Mouse (Mus musculus) adrenal gland, adult 2 months (tissue): ENCODE measurements at regions not wholly inside any gene's neighbourhood (a gene's known extent, or its start where the extent isn't known, plus 50 kb on each side); places are given as distances from the start of the nearest gene placed in this dataset.

Experiments used
- DNase-seq: peaks from one replicate; pipeline ENCODE4 v3.0.0; 2021

GRCm38 (mm10) chr1:126918876-126919275 lies 88.3 kb upstream of the Nckap5 start:
- DNase-seq, result no peak

- DNase-seq, result no peak
Observed at GRCm38 (mm10) chr1:126917872-126918271, 87.3 kb upstream of the Nckap5 start.

DNA sequence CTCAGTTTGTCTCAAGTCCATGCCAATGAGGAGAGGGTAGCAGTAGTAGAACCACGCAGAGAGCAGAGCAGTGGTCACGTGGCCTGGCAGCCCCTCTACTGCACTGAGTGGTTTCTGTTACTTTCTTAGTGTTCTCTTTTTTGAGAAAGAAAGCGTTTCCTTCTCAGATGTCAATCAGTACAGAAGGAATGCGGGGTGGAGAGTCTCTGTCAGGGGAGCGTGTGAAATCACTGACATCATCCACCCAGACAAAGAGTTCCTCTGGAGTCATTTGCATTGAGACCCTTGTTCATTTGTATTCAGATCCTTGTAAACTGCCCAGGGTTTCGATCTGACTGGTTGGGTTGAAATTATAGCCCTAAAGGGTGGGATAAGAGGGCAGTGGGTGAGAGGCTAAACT lies 85.8 kb upstream of the Nckap5 start:
- DNase-seq, result no peak

GRCm38 (mm10) chr1:126911277-126912060 lies 80.9 kb upstream of the Nckap5 start:
- DNase-seq, result peak; percentile 9

DNA sequence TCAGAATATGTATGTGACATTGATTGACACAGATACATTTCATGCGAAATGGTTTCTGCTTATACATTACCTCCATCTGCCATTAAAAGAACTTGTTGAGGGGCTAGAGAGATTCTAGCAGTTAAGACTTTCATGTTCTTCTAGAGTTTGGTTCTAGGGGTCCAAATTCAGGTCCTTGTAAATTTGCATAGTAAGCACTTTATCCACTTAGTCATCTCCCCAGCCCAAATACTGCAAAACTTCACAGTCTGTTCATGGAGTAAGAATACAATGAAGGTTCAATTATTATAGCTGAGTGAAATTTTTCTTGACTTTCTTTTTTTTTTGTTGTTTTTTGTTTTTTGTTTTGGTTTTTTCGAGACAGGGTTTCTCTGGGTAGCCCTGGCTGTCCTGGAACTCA lies 76.8 kb upstream of the Nckap5 start:
- DNase-seq, result no peak

- no peak for DNase-seq
Observed at GRCm38 (mm10) chr1:126898484-126898883, 67.9 kb upstream of the Nckap5 start.

- no peak for DNase-seq
Observed at GRCm38 (mm10) chr1:126896895-126897294, 66.3 kb upstream of the Nckap5 start.

DNA sequence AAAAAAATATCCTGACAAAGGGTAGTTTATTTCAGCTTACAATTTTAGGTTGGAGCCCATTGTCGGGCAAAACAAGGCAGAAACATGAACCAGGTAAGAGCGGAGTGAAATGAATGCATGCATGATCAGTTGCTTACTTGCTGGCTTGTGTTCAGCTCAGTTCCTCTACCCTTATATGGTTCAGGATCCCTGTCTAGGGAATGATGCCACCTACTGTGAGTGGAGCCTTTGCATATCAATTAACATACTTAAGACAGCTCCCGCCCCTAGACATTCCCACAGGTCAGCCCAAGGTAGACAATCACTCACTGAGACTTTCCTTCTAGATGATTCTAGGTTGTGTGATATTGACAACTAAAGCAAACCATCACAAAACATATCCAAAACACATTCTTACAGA lies 50.2 kb upstream of the Nckap5 start:
- no peak for DNase-seq
